Mouse (Mus musculus) kidney, adult 2 months (tissue): ENCODE results near the gene Spc24.

Source experiments
- CTCF ChIP-seq: fragments of 200-500 bp; conservative IDR thresholded peaks from 2 replicates; pipeline ENCODE4 v1.5.1; 2011; ENCODE audit warnings: low read depth, mild to moderate bottlenecking, control low read depth, low read length, moderate library complexity, mixed read lengths; ENCODE audit not compliant: insufficient read depth, insufficient read length
- POLR2A ChIP-seq: fragments of 200-500 bp; IDR thresholded peaks from one replicate; pipeline ENCODE4 v1.6.1; 2011; ENCODE audit warnings: low read depth, low read length, control low read depth

GRCm38 (mm10) chr9:21795579-21795978 is 35.5 kb upstream of the Spc24 start:
- TF ChIP-seq CTCF = no peak
- no peak for TF ChIP-seq POLR2A
